Mouse (Mus musculus) embryonic facial prominence, embryonic 12.5 days (tissue): ENCODE results near the gene Alg10b. TPM values are rescaled to one million over a fixed set of nuclear protein-coding genes. Genes with fewer than 3 reads are reported as not detected.
"Not testable (repeated sequence)": the region's sequence is repeated elsewhere in the genome, so short reads cannot be mapped to it uniquely, and the experiment has no call there.

Experiments used
- ATAC-seq: fragments of 200-750 bp; cut with Nextera tagmentation; 2 replicates; pipeline ENCODE4 v1.8.0; 2017; ENCODE audit not compliant: insufficient number of reproducible peaks, insufficient read depth, low FRiP score, low TSS enrichment
- H3K27ac ChIP-seq: fragments of 300-500 bp; sonication (generic); 2 replicates; pipeline ENCODE4 v1.5.1; 2016; ENCODE audit warnings: mild to moderate bottlenecking
- H3K27me3 ChIP-seq: fragments of 300-500 bp; sonication (generic); 2 replicates; pipeline ENCODE4 v1.6.1; 2016; ENCODE audit warnings: mild to moderate bottlenecking, moderate library complexity
- H3K36me3 ChIP-seq: fragments of 300-500 bp; sonication (generic); 2 replicates; pipeline ENCODE4 v1.6.1; 2016; ENCODE audit warnings: mild to moderate bottlenecking
- H3K4me1 ChIP-seq: fragments of 300-500 bp; sonication (generic); 2 replicates; pipeline ENCODE4 v1.6.1; 2016
- H3K4me2 ChIP-seq: fragments of 300-500 bp; sonication (generic); replicated peaks from 2 replicates; pipeline ENCODE4 v1.6.1; 2016; ENCODE audit warnings: mild to moderate bottlenecking, moderate library complexity
- H3K4me3 ChIP-seq: fragments of 300-500 bp; sonication (generic); 2 replicates; pipeline ENCODE4 v1.5.1; 2016; ENCODE audit warnings: mild to moderate bottlenecking
- H3K9ac ChIP-seq: fragments of 300-500 bp; sonication (generic); 2 replicates; pipeline ENCODE4 v1.6.1; 2016; ENCODE audit warnings: mild to moderate bottlenecking, moderate library complexity
- H3K9me3 ChIP-seq: fragments of 300-500 bp; sonication (generic); 2 replicates; pipeline ENCODE4 v1.6.1; 2016; ENCODE audit warnings: mild to moderate bottlenecking, moderate library complexity
- WGBS: fragments of 180-500 bp; shearing (Covaris S2); methylation state at CpG from one replicate; pipeline ENCODE4 v1.1.7; 2016; 5-methylcytosine and 5-hydroxymethylcytosine counted together
- polyA plus RNA-seq: library from polyadenylated mRNA; unstranded; fragments of >200 nt; fragmentation: Nextera tagmentation; extraction: Ambion mirVana; gene quantifications from 2 replicates; pipeline ENCODE4 v1.2.1, GENCODE M21; 2016

Alg10b gene
- polyA plus RNA-seq, result 39.6 and 41.7 TPM in 2 replicates

GRCm38 (mm10) chr15:90223969-90224750 lies at the start of gene Alg10b:
Alg10b (plus strand) TSS chr15:90224311.
- 0 out of 2 replicates have a peak, but pooled peaks cover 4% of the 10 kb centered on the region for H3K4me1 ChIP-seq
- H3K4me2 ChIP-seq, result peak within 1 kb of the TSS; percentile 59
- peak within 1 kb of the TSS; percentile 89 for H3K9ac ChIP-seq
- H3K36me3 ChIP-seq, result peaks cover 25% of the 10 kb centered on the region
- no peaks in the 10 kb centered on the region for H3K9me3 ChIP-seq
- H3K4me3 ChIP-seq, result peak within 1 kb of the TSS; percentile 84
- WGBS, result under 1% methylated on average over 56 of the region's 59 CpGs
- peak within 1 kb of the TSS; percentile 81 for H3K27ac ChIP-seq
- ATAC-seq, result peak; percentile 100
- no peaks in the 10 kb centered on the region for H3K27me3 ChIP-seq

- ATAC-seq, H3K4me2 ChIP-seq, H3K27me3 ChIP-seq, H3K4me3 ChIP-seq, H3K4me1 ChIP-seq, H3K9me3 ChIP-seq, H3K36me3 ChIP-seq, H3K9ac ChIP-seq, H3K27ac ChIP-seq: not testable (repeated sequence)
- 58% methylated on average over 8 of the region's 8 CpGs for WGBS
Observed at GRCm38 (mm10) chr15:90183108-90183507, 41.0 kb upstream of the Alg10b start.

- WGBS, result 77% methylated on average over 6 of the region's 6 CpGs
- Histone ChIP-seq H3K4me2 (no peak overlapping the region), H3K9me3 (no peaks in the 10 kb centered on the region), H3K4me1 (no peaks in the 10 kb centered on the region), H3K36me3 (no peaks in the 10 kb centered on the region), H3K9ac (no peak overlapping the region), H3K27me3 (no peaks in the 10 kb centered on the region), H3K4me3 (no peak overlapping the region), H3K27ac (no peak overlapping the region)
- no peak for ATAC-seq
Observed at GRCm38 (mm10) chr15:90183511-90183910, 40.6 kb upstream of the Alg10b start.

- no peaks in the 10 kb centered on the region for H3K36me3 ChIP-seq
- H3K4me3 ChIP-seq, result no peak overlapping the region
- no peaks in the 10 kb centered on the region for H3K4me1 ChIP-seq
- no peaks in the 10 kb centered on the region for H3K27me3 ChIP-seq
- H3K4me2 ChIP-seq, result no peak overlapping the region
- ATAC-seq, result no peak
- no peak overlapping the region for H3K27ac ChIP-seq
- H3K9ac ChIP-seq, result no peak overlapping the region
- WGBS, result 90% methylated on average over 3 of the region's 3 CpGs
- no peaks in the 10 kb centered on the region for H3K9me3 ChIP-seq
Observed at GRCm38 (mm10) chr15:90184743-90185142, 39.4 kb upstream of the Alg10b start.

GRCm38 (mm10) chr15:90189477-90189876 lies 34.6 kb upstream of the Alg10b start:
- H3K27ac ChIP-seq, result no peak overlapping the region
- H3K36me3 ChIP-seq, result no peaks in the 10 kb centered on the region
- H3K9me3 ChIP-seq, result no peaks in the 10 kb centered on the region
- H3K4me1 ChIP-seq, result no peaks in the 10 kb centered on the region
- H3K4me3 ChIP-seq, result no peak overlapping the region
- H3K27me3 ChIP-seq, result no peaks in the 10 kb centered on the region
- WGBS, result 84% methylated on average over 9 of the region's 9 CpGs
- no peak overlapping the region for H3K4me2 ChIP-seq
- H3K9ac ChIP-seq, result no peak overlapping the region
- ATAC-seq, result no peak

- Histone ChIP-seq H3K27ac (no peak overlapping the region), H3K4me3 (no peak overlapping the region), H3K4me1 (no peaks in the 10 kb centered on the region), H3K4me2 (no peak overlapping the region), H3K27me3 (no peaks in the 10 kb centered on the region), H3K9me3 (no peaks in the 10 kb centered on the region), H3K9ac (no peak overlapping the region), H3K36me3 (no peaks in the 10 kb centered on the region)
- no peak for ATAC-seq
- 74% methylated on average over 8 of the region's 8 CpGs for WGBS
Observed at GRCm38 (mm10) chr15:90213946-90214345, 10.2 kb upstream of the Alg10b start.

GRCm38 (mm10) chr15:90214913-90215312 lies 9.2 kb upstream of the Alg10b start:
- Histone ChIP-seq H3K4me1 (no peaks in the 10 kb centered on the region), H3K27ac (no peak overlapping the region), H3K27me3 (no peaks in the 10 kb centered on the region), H3K9me3 (no peaks in the 10 kb centered on the region), H3K4me3 (no peak overlapping the region), H3K9ac (no peak overlapping the region), H3K36me3 (no peaks in the 10 kb centered on the region), H3K4me2 (no peak overlapping the region)
- no peak for ATAC-seq
- WGBS, result 17% methylated on average over 6 of the region's 6 CpGs

- Histone ChIP-seq H3K27me3 (no peaks in the 10 kb centered on the region), H3K4me2 (peak overlapping the region; percentile 59), H3K9ac (no peak overlapping the region), H3K27ac (no peak overlapping the region), H3K4me1 (0 out of 2 replicates have a peak, but pooled peaks cover 4% of the 10 kb centered on the region), H3K4me3 (peak overlapping the region; percentile 84), H3K36me3 (peaks cover 33% of the 10 kb centered on the region), H3K9me3 (no peaks in the 10 kb centered on the region)
- ATAC-seq, result no peak
- WGBS, result 58% methylated on average over 4 of the region's 4 CpGs
Observed at GRCm38 (mm10) chr15:90225058-90225575, 1.0 kb downstream of the Alg10b start.

GRCm38 (mm10) chr15:90237657-90238056 lies 13.5 kb downstream of the Alg10b start:
- Histone ChIP-seq H3K4me2 (no peak overlapping the region), H3K36me3 (peaks cover 13% of the 10 kb centered on the region; the same call in 1 of the 2 replicates), H3K9ac (no peak overlapping the region), H3K27me3 (no peaks in the 10 kb centered on the region), H3K4me3 (no peak overlapping the region), H3K27ac (no peak overlapping the region), H3K9me3 (no peaks in the 10 kb centered on the region), H3K4me1 (no peaks in the 10 kb centered on the region)
- 27% methylated on average over 2 of the region's 2 CpGs for WGBS
- no peak for ATAC-seq

- WGBS, result 79% methylated on average over 5 of the region's 5 CpGs
- Histone ChIP-seq H3K4me3 (no peak overlapping the region), H3K4me2 (no peak overlapping the region), H3K36me3 (no peaks in the 10 kb centered on the region), H3K4me1 (no peaks in the 10 kb centered on the region), H3K27ac (no peak overlapping the region), H3K27me3 (no peaks in the 10 kb centered on the region), H3K9ac (no peak overlapping the region), H3K9me3 (no peaks in the 10 kb centered on the region)
- no peak for ATAC-seq
Observed at GRCm38 (mm10) chr15:90244081-90244480, 20.0 kb downstream of the Alg10b start.

GRCm38 (mm10) chr15:90249694-90250093 lies 25.6 kb downstream of the Alg10b start:
- Histone ChIP-seq H3K27me3 (no peaks in the 10 kb centered on the region), H3K4me3 (no peak overlapping the region), H3K4me1 (no peaks in the 10 kb centered on the region), H3K9ac (no peak overlapping the region), H3K36me3 (no peaks in the 10 kb centered on the region), H3K27ac (no peak overlapping the region), H3K4me2 (no peak overlapping the region), H3K9me3 (no peaks in the 10 kb centered on the region)
- 48% methylated on average over 3 of the region's 3 CpGs for WGBS
- no peak for ATAC-seq

- no peaks in the 10 kb centered on the region for H3K9me3 ChIP-seq
- H3K4me2 ChIP-seq, result no peak overlapping the region
- 91% methylated on average over 7 of the region's 7 CpGs for WGBS
- H3K4me1 ChIP-seq, result no peaks in the 10 kb centered on the region
- no peaks in the 10 kb centered on the region for H3K27me3 ChIP-seq
- H3K4me3 ChIP-seq, result no peak overlapping the region
- no peak overlapping the region for H3K9ac ChIP-seq
- H3K27ac ChIP-seq, result no peak overlapping the region
- no peaks in the 10 kb centered on the region for H3K36me3 ChIP-seq
- ATAC-seq, result no peak
Observed at GRCm38 (mm10) chr15:90282876-90283275, 58.8 kb downstream of the Alg10b start.
